Mouse (Mus musculus): ENCODE data around the gene Prrg4. TPM values are rescaled to one million over a fixed set of nuclear protein-coding genes. Genes with fewer than 3 reads are reported as not detected.
A peak's percentile ranks its signal among the peaks of the same experiment; 100 is the strongest.
"Not testable (repeated sequence)": the region's sequence is repeated elsewhere in the genome, so short reads cannot be mapped to it uniquely, and the experiment has no call there.

Prrg4 gene
- polyA plus RNA-seq, 1 experiment from 2014 or later: 2.6 TPM

DNA sequence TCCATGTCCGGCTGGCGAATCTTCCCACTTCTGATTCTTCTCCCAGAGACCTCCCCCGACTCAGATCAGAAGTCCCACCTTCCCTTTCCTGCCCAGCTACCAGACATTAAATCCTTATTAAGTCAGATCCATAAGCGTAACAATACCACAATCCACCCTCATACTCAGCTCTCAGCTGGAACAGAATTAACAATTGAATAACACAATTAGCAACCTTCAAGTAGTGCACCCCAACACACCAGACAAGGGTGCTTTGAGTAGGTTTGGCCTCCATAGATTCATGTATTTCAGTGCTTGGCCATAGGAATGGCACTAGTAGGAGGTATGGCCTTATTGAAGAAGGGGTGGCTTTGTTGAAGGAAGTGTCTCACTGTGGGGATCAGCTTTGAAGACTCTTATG is 23.5 kb downstream of the Prrg4 start:
- ATAC-seq (replicated peaks; ENCODE audit: low FRiP score): no peak

DNA sequence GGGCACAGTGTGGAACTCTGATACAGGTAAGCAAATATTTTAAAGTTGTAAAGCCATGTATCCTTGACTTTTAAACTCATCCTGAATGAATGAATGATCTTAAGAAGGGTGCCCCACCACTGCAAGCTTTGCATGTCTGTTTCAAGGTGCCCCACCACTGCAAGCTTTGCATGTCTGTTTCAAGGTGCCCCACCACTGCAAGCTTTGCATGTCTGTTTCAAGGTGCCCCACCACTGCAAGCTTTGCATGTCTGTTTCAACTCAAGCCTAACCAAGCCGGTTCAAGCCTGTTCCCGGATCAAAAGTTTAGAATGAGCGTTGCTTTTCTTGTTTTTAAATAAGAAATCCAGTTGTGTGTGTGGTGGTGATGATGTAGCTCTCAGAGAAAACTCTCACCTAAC is 30.9 kb downstream of the Prrg4 start:
- 0 out of 2 replicates have a peak overlapping the region, but pooled peaks have one; percentile 16 for H3K4me2 ChIP-seq
- not testable (repeated sequence) for H3K27ac ChIP-seq; H3K27me3 ChIP-seq; H3K36me3 ChIP-seq; ATAC-seq (replicated peaks; ENCODE audit: low FRiP score); H3K9me3 ChIP-seq (replicated peaks); H3K4me3 ChIP-seq (replicated peaks); H3K9ac ChIP-seq
- 85% methylated on average over 3 of the region's 3 CpGs for WGBS
- H3K4me1 ChIP-seq: peaks cover 23% of the 10 kb centered on the region

More for the DNA sequence above, 23.5 kb downstream of the Prrg4 start:
- Histone ChIP-seq H3K4me3 (replicated peaks) (no peak overlapping the region), H3K4me2 (no peak overlapping the region), H3K9me3 (replicated peaks) (no peaks in the 10 kb centered on the region), H3K4me1 (no peaks in the 10 kb centered on the region), H3K9ac (no peak overlapping the region), H3K36me3 (no peaks in the 10 kb centered on the region), H3K27ac (no peak overlapping the region), H3K27me3 (no peaks in the 10 kb centered on the region)
- 86% methylated on average over 4 of the region's 4 CpGs for WGBS

DNA sequence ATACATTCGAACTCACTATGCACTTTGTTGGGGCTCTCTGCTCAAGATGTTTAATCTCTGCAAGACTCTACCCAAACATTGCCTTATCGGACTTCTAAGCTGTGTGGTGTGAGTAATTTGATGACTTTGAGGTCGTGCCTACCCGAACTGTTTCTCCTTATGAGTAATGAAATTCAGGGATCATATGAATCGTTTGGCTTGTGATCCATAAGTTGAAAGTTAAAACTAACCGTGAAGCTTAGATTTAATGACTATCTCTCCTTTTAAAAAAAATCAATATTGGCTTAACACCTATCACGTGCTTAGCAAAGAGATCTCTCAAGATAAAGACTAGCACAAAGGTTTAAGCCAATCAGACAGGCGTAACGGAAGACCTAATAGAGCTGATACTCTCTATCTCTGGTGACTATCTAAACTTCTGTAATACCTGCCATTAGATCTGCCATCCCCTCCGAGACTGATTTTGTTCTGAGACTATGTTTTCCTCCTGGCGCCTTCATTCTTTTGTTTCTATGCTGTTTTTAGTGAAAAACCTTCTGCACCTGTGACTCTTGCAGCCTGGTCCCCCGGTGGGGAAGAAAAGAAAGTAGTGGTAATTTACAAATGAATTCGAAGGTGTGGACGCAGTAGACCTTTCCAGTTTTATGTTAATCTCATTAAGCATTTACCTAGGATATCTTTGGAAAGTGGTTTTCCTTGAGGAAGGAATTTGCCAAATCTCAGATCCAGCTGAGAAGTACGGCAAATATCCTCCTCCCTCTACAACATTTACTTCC is 31.9 kb downstream of the Prrg4 start:
- Histone ChIP-seq H3K27ac (peak overlapping the region; percentile 99), H3K36me3 (no peaks in the 10 kb centered on the region), H3K4me1 (peaks cover 27% of the 10 kb centered on the region), H3K4me2 (peak overlapping the region; percentile 67), H3K9ac (peak overlapping the region; percentile 99), H3K27me3 (no peaks in the 10 kb centered on the region), H3K4me3 (replicated peaks) (peak overlapping the region; percentile 96), H3K9me3 (replicated peaks) (no peaks in the 10 kb centered on the region)
- 1% methylated on average over 15 of the region's 15 CpGs for WGBS
- no peak for ATAC-seq (replicated peaks; ENCODE audit: low FRiP score)

DNA sequence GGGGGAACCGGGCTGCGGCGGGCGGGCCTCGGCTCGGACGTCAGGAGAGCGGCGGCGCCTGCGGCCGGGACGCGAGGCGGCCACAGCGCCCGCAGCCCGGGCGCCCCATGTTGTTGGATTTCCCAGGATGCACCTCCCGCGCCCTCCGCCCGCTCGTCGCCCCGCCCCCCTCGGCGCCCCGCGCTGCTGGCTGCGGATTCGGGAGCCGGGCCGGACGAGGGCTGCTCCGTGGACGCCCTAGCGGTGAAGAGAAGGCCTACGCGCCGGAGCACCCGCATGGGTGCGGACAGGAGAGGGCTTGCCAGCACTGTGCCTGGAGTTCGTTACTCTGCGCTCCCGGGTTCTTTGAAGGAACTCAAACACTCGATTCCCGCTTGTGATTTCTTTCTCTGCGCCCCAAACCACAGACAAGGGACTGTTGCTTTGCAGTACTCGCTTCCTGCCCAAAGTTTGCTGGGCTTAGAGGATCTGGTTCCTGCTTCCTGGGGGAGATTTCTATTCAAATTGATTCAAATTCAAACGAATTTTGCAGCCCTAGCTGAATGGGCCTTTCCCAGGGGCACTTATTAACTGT is 32.7 kb downstream of the Prrg4 start:
- peaks cover 27% of the 10 kb centered on the region for H3K4me1 ChIP-seq
- peak overlapping the region; percentile 99 for H3K9ac ChIP-seq
- WGBS: under 1% methylated on average over 35 of the region's 51 CpGs
- peak overlapping the region; percentile 67 for H3K4me2 ChIP-seq
- ATAC-seq (replicated peaks; ENCODE audit: low FRiP score): peak; percentile 97
- H3K27ac ChIP-seq: peak overlapping the region; percentile 99
- H3K9me3 ChIP-seq (replicated peaks): no peaks in the 10 kb centered on the region
- H3K36me3 ChIP-seq: no peaks in the 10 kb centered on the region
- H3K4me3 ChIP-seq (replicated peaks): peak overlapping the region; percentile 96
- H3K27me3 ChIP-seq: no peaks in the 10 kb centered on the region

DNA sequence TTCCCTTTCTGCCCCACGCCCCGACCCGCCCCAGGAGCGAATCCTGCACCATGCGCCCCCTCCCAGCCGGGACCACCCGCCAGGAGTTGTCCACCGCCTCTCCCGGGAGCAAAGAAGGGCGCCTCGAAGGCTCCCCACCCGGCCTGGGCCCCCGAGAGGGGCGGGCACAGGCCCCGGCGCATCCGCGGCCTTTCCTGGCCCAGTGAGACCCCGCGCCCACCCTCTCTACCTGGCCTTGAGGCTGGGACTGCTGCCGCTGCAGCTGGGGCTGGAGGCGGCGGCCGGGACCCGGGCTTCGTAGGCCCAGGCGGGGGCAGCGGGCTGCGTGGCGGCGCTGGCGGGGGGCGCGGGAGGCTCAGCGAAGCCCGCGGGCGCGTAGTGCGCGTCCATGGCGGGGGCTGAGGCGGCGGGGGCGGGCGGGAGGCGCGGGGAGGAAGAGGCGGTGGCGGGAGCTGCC is 33.3 kb downstream of the Prrg4 start, which contains the start of gene Qser1:
Qser1 (minus strand) TSS at position 390 of the 457 bp plus-strand sequence.
- ATAC-seq (replicated peaks; ENCODE audit: low FRiP score): peak; percentile 74
- Histone ChIP-seq H3K9ac (peak within 1 kb of the TSS; percentile 99), H3K27me3 (no peaks in the 10 kb centered on the region), H3K27ac (peak within 1 kb of the TSS; percentile 99), H3K9me3 (replicated peaks) (no peaks in the 10 kb centered on the region), H3K36me3 (no peaks in the 10 kb centered on the region), H3K4me1 (peaks cover 27% of the 10 kb centered on the region), H3K4me3 (replicated peaks) (peak within 1 kb of the TSS; percentile 96), H3K4me2 (peak within 1 kb of the TSS; percentile 67)
- under 1% methylated on average over 29 of the region's 50 CpGs for WGBS

DNA sequence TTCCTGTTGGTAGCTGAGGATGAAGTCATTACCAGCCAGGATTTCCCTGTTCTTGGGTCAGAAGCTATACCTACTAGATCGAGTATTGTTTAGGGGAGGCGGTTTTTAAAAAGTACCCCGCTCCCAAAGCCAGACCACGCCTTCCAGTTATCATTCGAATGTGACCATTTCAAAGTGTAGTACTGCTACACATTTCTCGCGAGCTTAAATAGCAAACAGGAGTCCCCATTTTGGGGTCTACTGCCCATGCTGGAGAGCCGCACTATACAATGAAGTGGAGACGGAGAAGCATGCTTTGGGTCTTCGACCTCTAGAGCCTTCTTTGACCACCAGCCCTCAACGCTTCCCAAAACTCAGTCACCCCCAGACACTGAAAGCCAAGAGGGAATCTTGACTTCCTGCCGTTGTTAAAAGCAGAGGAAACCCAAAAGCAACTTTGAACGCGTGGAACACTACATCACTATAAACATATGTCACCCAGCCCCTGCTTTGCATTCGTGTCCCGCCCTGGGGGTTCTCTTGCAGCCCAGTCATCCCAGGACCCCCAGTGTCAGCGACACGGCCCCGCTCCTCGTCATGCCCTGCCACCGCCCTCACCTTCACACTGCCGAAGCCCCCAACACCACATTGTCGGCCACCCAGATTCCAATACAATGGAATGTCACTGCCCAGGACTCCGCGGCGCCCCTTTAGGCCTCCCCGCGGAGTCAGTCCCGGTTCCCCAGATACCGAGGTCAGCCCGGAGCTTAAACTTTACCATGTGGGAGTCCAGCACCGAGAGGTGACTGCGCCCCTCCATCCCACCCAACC is 33.9 kb downstream of the Prrg4 start:
- Histone ChIP-seq H3K4me2 (peak overlapping the region; percentile 67), H3K4me3 (replicated peaks) (peak overlapping the region; percentile 96), H3K27me3 (no peaks in the 10 kb centered on the region), H3K9me3 (replicated peaks) (no peaks in the 10 kb centered on the region), H3K4me1 (peaks cover 27% of the 10 kb centered on the region), H3K27ac (peak overlapping the region; percentile 99), H3K36me3 (no peaks in the 10 kb centered on the region), H3K9ac (peak overlapping the region; percentile 99)
- peak; percentile 30 for ATAC-seq (replicated peaks; ENCODE audit: low FRiP score)
- under 1% methylated on average over 31 of the region's 33 CpGs for WGBS

DNA sequence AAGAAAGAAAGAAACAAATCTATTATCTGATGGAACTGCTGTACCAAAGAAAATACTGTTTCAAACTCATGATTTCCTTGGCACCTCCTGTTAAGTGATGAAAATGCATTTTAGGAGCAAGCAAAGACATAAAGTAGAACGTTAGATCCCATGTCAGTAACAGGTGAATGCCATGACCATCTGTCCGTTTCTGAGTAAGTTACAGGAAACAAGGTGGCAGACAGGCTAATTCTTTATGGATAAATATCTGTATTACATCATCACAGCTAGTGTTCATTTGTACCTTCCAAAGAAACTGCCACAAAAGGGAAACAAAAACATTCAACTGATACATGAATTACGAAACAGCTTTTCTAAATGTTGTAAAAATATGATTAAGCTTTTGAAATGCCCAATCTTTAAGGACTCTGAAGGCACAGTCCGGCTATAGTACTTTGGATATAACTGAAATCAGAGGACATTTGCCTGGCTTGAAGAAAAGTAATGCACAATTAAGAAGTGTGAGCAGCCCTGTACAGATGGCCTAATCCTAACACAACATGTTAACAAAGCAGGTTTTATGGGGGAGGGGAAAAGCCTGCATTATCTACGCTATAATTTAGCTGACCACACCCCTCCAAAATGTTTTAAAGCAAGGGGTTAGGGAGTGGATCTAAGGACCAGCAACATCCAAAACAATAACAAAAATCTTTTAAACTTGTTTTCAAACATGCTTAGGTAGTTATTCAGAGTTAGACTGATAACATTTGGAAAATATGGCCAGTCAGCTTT is 35.3 kb downstream of the Prrg4 start:
- Histone ChIP-seq H3K4me3 (replicated peaks) (no peak overlapping the region), H3K27me3 (no peaks in the 10 kb centered on the region), H3K27ac (no peak overlapping the region), H3K9me3 (replicated peaks) (no peaks in the 10 kb centered on the region), H3K9ac (no peak overlapping the region), H3K4me2 (peak overlapping the region; percentile 19; the same call in 1 of the 2 replicates), H3K4me1 (peaks cover 27% of the 10 kb centered on the region), H3K36me3 (peaks cover 8% of the 10 kb centered on the region; the same call in 1 of the 2 replicates)
- 61% methylated on average over 5 of the region's 5 CpGs for WGBS
- ATAC-seq (replicated peaks; ENCODE audit: low FRiP score): no peak

DNA sequence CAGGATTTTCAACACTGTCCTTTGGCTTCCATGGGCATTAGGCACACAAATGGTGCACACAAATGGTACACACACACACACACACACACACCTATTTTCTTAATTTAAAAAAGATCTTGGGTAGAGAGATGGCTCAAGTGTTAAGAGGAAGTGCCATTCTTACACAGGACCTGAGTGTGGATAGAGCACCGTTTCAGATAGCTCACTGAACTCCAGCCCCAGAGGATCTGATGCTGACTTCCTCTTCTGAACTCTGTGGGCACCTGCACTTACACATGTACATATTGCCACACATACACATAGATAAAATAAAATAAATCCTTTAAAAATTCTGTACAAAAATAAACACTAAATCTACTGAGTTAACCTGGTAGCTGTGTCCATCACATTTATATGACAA is 44.2 kb downstream of the Prrg4 start:
- H3K4me1 ChIP-seq: no peaks in the 10 kb centered on the region
- no peak overlapping the region for H3K9ac ChIP-seq
- no peak overlapping the region for H3K4me3 ChIP-seq (replicated peaks)
- no peak for ATAC-seq (replicated peaks; ENCODE audit: low FRiP score)
- no peak overlapping the region for H3K4me2 ChIP-seq
- H3K27me3 ChIP-seq: no peaks in the 10 kb centered on the region
- WGBS: 76% methylated on average over 1 of the region's 1 CpGs
- H3K36me3 ChIP-seq: peaks cover 22% of the 10 kb centered on the region
- no peak overlapping the region for H3K27ac ChIP-seq
- no peaks in the 10 kb centered on the region for H3K9me3 ChIP-seq (replicated peaks)

Other genes with a start within 250 kb of the Prrg4 start
- gene Tcp11l1, start 137.7 kb downstream of the Prrg4 start, polyA plus RNA-seq (2015; fragmentation: Nextera tagmentation; extraction: Ambion mirVana): 40.6 and 43.3 TPM in 2 replicates
- gene Pin1rt1, start 133.5 kb downstream of the Prrg4 start, polyA plus RNA-seq (2015; fragmentation: Nextera tagmentation; extraction: Ambion mirVana): not detected in 2 replicates
- 22.8 and 24.6 TPM in 2 replicates for gene Depdc7, start 107.0 kb downstream of the Prrg4 start, polyA plus RNA-seq (2015; fragmentation: Nextera tagmentation; extraction: Ambion mirVana)
- 10.4 and 10.8 TPM in 2 replicates for gene Qser1, start 33.1 kb downstream of the Prrg4 start, polyA plus RNA-seq (2015; fragmentation: Nextera tagmentation; extraction: Ambion mirVana)
- 6.4 and 7.7 TPM in 2 replicates for gene Ccdc73, start 17.9 kb upstream of the Prrg4 start, polyA plus RNA-seq (2015; fragmentation: Nextera tagmentation; extraction: Ambion mirVana)
- 338 and 372 TPM in 2 replicates for gene Eif3m, start 167.2 kb upstream of the Prrg4 start, polyA plus RNA-seq (2015; fragmentation: Nextera tagmentation; extraction: Ambion mirVana)
- not detected in 2 replicates for gene Gm11060, start 242.1 kb upstream of the Prrg4 start, polyA plus RNA-seq (2015; fragmentation: Nextera tagmentation; extraction: Ambion mirVana)